Mouse (Mus musculus) heart, postnatal 0 days (tissue): ENCODE measurements around the gene Fstl1. TPM values are rescaled to one million over a fixed set of nuclear protein-coding genes. Genes with fewer than 3 reads are reported as not detected.

Source experiments
- ATAC-seq: fragments of 200-750 bp; cut with Nextera tagmentation; 2 replicates; pipeline ENCODE4 v1.8.0; 2017; ENCODE audit warnings: low read depth, moderate number of reproducible peaks, moderate library complexity; ENCODE audit not compliant: insufficient read depth
- DNase-seq: peaks from one replicate; pipeline ENCODE4 v3.0.0-alpha.2; 2016; ENCODE audit warnings: low spot score
- H3K27ac ChIP-seq: fragments of 300-500 bp; sonication (generic); 2 replicates; pipeline ENCODE4 v1.5.1; 2014; ENCODE audit warnings: low read depth, mild to moderate bottlenecking
- H3K27me3 ChIP-seq: fragments of 300-500 bp; sonication (generic); 2 replicates; pipeline ENCODE4 v1.6.1; 2014; ENCODE audit warnings: low read length, mixed read lengths; ENCODE audit not compliant: control insufficient read depth, insufficient read depth
- H3K36me3 ChIP-seq: fragments of 300-500 bp; sonication (generic); replicated peaks from 2 replicates; pipeline ENCODE4 v1.6.1; 2014; ENCODE audit warnings: low read length, mixed read lengths; ENCODE audit not compliant: control insufficient read depth, insufficient read depth
- H3K4me1 ChIP-seq: fragments of 300-500 bp; sonication (generic); 2 replicates; pipeline ENCODE4 v1.6.1; 2014; ENCODE audit warnings: antibody characterized with exemption; ENCODE audit not compliant: control insufficient read depth, insufficient read depth
- H3K4me2 ChIP-seq: fragments of 300-500 bp; sonication (generic); 2 replicates; pipeline ENCODE4 v1.6.1; 2014; ENCODE audit warnings: low read depth, mild to moderate bottlenecking, low read length, moderate library complexity
- H3K4me3 ChIP-seq: fragments of 300-500 bp; sonication (generic); 2 replicates; pipeline ENCODE4 v1.5.1; 2014; ENCODE audit warnings: low read depth, low read length
- H3K9ac ChIP-seq: fragments of 300-500 bp; sonication (generic); replicated peaks from 2 replicates; pipeline ENCODE4 v1.6.1; 2014; ENCODE audit warnings: low read depth, low read length, mixed read lengths
- H3K9me3 ChIP-seq: fragments of 300-500 bp; sonication (generic); replicated peaks from 2 replicates; pipeline ENCODE4 v1.6.1; 2016; ENCODE audit warnings: low read length; ENCODE audit not compliant: control insufficient read depth
- CTCF ChIP-seq: IDR thresholded peaks from 2 replicates; pipeline ENCODE4 v1.5.1; 2016; ENCODE audit warnings: antibody characterized with exemption, control low read depth, low read depth
- EP300 ChIP-seq: IDR thresholded peaks from 2 replicates; pipeline ENCODE4 v1.6.1; 2016; ENCODE audit warnings: antibody characterized with exemption, low read depth
- WGBS: fragments of 180-500 bp; shearing (Covaris S2); extraction: QIAGEN DNeasy Blood & Tissue Kit; methylation state at CpG from one replicate; pipeline ENCODE4 v1.1.7; 2014; 5-methylcytosine and 5-hydroxymethylcytosine counted together
- polyA plus RNA-seq: library from polyadenylated mRNA; unstranded; fragments of >200 nt; fragmentation: Nextera tagmentation; extraction: Ambion mirVana; gene quantifications from 2 replicates; pipeline ENCODE4 v1.2.1, GENCODE M21; 2015
- total RNA-seq: library from RNA; depleted of rRNA; stranded (reverse); fragments of >200 nt; gene quantifications from 2 replicates; pipeline ENCODE4 v1.2.3, GENCODE M21; 2014; ENCODE audit warnings: low replicate concordance

The Fstl1 gene
- total and polyA plus RNA-seq, 2 experiments from 2014 or later: 272 to 316 TPM

DNA sequence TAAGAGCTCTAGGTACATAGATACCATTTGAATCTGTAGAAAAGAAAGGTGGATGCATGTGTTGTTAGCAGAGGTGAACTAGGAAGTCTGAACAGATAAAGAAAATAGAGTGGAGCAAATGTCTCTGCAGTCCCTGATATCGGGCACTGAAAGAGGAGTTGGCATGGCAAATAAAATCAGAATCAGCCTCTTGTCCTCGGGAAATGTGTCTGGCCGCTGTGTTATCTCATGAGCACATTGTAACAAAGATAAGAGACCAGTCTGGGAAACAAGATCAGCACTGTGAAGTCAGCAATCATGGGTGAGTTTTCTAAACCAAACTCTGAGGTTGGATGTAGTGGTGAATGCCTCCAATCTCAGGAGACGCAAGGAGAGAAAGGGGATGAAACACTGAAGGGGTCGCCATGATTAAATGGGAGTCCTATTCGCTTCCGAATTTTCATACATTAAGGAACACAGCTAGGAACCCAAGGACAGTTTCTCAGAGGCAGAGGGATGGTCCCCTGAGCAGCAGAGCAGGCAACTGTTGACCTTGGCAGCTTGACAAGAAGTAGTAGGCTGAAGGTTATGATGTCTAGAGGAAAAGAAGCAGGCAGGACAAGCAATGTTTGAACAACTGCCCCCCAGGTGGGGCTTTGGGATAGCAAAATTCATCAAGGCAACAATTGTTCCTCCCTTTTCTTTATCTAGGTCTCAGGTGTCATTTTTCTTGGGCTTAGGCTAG, 68.7 kb downstream of the Fstl1 start:
- TF ChIP-seq CTCF: no peak
- TF ChIP-seq EP300: no peak
- Histone ChIP-seq H3K9me3 (no peaks in the 10 kb centered on the region), H3K9ac (no peak overlapping the region; the same call in 1 of the 2 replicates), H3K27ac (0 out of 2 replicates have a peak overlapping the region, but pooled peaks have one; percentile 11), H3K36me3 (no peaks in the 10 kb centered on the region), H3K4me1 (peaks cover 19% of the 10 kb centered on the region), H3K4me2 (no peak overlapping the region), H3K27me3 (no peaks in the 10 kb centered on the region), H3K4me3 (no peak overlapping the region)
- 14% methylated on average over 7 of the region's 7 CpGs for WGBS
- DNase-seq: peak; percentile 50
- no peak for ATAC-seq

DNA sequence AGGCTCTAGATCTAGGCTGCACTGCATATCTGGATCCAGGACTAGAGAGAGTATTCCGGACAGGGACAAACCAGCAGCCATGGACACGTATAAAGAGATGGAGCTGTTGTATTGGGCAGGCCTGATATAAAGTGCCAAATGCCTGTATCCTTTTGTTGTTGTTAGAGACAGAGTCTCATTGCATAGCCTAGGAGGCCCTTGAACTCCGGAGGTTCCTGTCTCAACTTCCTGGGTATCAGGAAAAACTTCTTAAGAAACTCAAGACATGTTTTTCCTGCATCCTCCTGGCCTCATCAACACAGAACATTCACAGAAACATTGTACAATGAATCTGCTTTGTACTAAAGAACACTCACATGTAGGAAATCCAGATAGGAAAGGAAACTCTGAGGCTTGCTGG, 70.4 kb downstream of the Fstl1 start:
- WGBS: 74% methylated on average over 3 of the region's 3 CpGs
- ATAC-seq: no peak
- H3K27ac ChIP-seq: peak overlapping the region; percentile 59

GRCm38 (mm10) chr16:37851366-37851765, 74.7 kb downstream of the Fstl1 start:
- Histone ChIP-seq H3K9me3 (no peaks in the 10 kb centered on the region), H3K4me1 (peaks cover 5% of the 10 kb centered on the region; the same call in 1 of the 2 replicates), H3K9ac (no peak overlapping the region), H3K36me3 (no peaks in the 10 kb centered on the region), H3K4me3 (no peak overlapping the region), H3K4me2 (no peak overlapping the region), H3K27ac (peak overlapping the region; percentile 75), H3K27me3 (no peaks in the 10 kb centered on the region)
- DNase-seq: peak; percentile 82
- peak; percentile 72; the same call in 1 of the 2 replicates for TF ChIP-seq EP300
- no peak for TF ChIP-seq CTCF
- peak; percentile 88 for ATAC-seq
- 59% methylated on average over 5 of the region's 5 CpGs for WGBS

More for the DNA sequence above, 70.4 kb downstream of the Fstl1 start:
- H3K27me3 ChIP-seq: no peaks in the 10 kb centered on the region
- H3K36me3 ChIP-seq: no peaks in the 10 kb centered on the region
- no peak overlapping the region for H3K4me3 ChIP-seq
- no peak overlapping the region for H3K4me2 ChIP-seq
- H3K9me3 ChIP-seq: no peaks in the 10 kb centered on the region
- no peak for DNase-seq
- H3K4me1 ChIP-seq: peaks cover 24% of the 10 kb centered on the region
- no peak overlapping the region for H3K9ac ChIP-seq
- TF ChIP-seq CTCF (no peak), EP300 (no peak)

GRCm38 (mm10) chr16:37853279-37853678, 76.6 kb downstream of the Fstl1 start:
- WGBS: 45% methylated on average over 9 of the region's 9 CpGs
- H3K27ac ChIP-seq: no peak overlapping the region
- H3K4me1 ChIP-seq: peaks cover 5% of the 10 kb centered on the region; the same call in 1 of the 2 replicates
- no peak for ATAC-seq
- H3K4me3 ChIP-seq: no peak overlapping the region
- H3K9ac ChIP-seq: no peak overlapping the region
- TF ChIP-seq EP300 (no peak), CTCF (no peak)
- no peaks in the 10 kb centered on the region for H3K36me3 ChIP-seq
- H3K9me3 ChIP-seq: no peaks in the 10 kb centered on the region
- no peak overlapping the region for H3K4me2 ChIP-seq
- DNase-seq: no peak
- H3K27me3 ChIP-seq: no peaks in the 10 kb centered on the region

DNA sequence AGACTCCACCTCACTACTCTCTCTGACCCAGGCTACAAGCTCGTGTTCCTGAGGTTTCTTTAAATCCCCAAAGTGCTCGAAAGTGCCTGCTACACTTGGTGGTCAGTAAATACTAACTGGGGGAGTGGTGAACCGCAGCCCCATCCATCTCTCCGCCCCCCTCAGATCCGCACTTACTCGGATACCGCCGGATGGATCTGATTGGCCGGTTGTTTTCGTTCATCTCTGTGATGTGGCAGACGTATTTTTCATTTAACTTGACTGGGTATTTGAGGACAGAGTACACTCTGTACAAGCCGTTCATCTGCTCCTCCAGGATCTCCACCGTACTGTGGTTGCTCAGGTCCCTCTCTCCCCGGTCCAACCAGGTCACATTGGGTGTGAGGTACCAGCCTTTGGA, 77.4 kb downstream of the Fstl1 start:
- Histone ChIP-seq H3K9me3 (no peaks in the 10 kb centered on the region), H3K27me3 (no peaks in the 10 kb centered on the region), H3K9ac (no peak overlapping the region), H3K4me3 (no peak overlapping the region), H3K4me1 (peaks cover 5% of the 10 kb centered on the region; the same call in 1 of the 2 replicates), H3K4me2 (no peak overlapping the region), H3K27ac (no peak overlapping the region), H3K36me3 (no peaks in the 10 kb centered on the region)
- TF ChIP-seq CTCF (no peak), EP300 (no peak)
- DNase-seq: no peak
- ATAC-seq: no peak
- 63% methylated on average over 14 of the region's 14 CpGs for WGBS

DNA sequence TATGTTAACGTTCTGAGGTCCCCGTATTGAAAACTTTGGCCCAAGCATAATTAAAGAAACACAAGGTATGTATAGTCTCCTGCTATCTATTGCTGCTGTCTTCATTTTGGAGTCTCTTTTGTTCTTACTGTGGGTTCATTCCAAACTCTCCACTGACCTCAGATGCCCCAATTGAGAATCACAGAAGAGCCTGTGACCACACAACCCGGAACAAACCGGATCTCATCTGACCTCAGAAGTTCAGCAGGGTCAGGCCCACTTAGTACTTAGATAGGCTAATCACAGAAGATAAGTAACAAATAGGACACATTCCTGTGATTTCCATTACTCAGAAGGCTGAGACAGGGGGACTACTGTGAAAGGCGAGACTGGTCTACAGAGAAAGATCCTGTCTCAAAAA, 77.9 kb downstream of the Fstl1 start:
- 30% methylated on average over 5 of the region's 5 CpGs for WGBS
- H3K27ac ChIP-seq: no peak overlapping the region
- no peak overlapping the region for H3K9ac ChIP-seq
- no peak for DNase-seq
- peaks cover 10% of the 10 kb centered on the region; the same call in 1 of the 2 replicates for H3K4me1 ChIP-seq
- TF ChIP-seq EP300 (no peak), CTCF (no peak)
- no peak overlapping the region for H3K4me3 ChIP-seq
- no peaks in the 10 kb centered on the region for H3K36me3 ChIP-seq
- no peak for ATAC-seq
- H3K9me3 ChIP-seq: no peaks in the 10 kb centered on the region
- no peaks in the 10 kb centered on the region for H3K27me3 ChIP-seq
- H3K4me2 ChIP-seq: no peak overlapping the region
